Mouse (Mus musculus): ENCODE results near the gene Gramd4. TPM values are rescaled to one million over a fixed set of nuclear protein-coding genes. Genes with fewer than 3 reads are reported as not detected.

Gene Gramd4
- total RNA-seq, 1 experiment, result 24.5 TPM

- DNase-seq (ENCODE audit: low read depth, low spot score), result peak; percentile 47
- H3K36me3 ChIP-seq (ENCODE audit: control insufficient read depth, insufficient read depth, low read length, poor library complexity, severe bottlenecking), result peaks cover 7% of the 10 kb centered on the region; the same call in 1 of the 2 replicates
- in situ Hi-C loops (cut with MboI; ENCODE audit: low sequenced_read_pairs in 2 of 2, unreplicated experiment in 2 of 2), result loop anchor here in 1 of 2 experiments (10.0 kb wide), 1 partner anchor 118 kb away; no protein-coding TSS in a partner anchor
- no peaks in the 10 kb centered on the region for H3K9me3 ChIP-seq (ENCODE audit: control insufficient read depth, insufficient read depth, low read depth, low read length)
- H3K27ac ChIP-seq (ENCODE audit: insufficient read depth, low read depth, low read length, poor library complexity, severe bottlenecking), result no peak overlapping the region
- peak overlapping the region; percentile 82 for H3K9ac ChIP-seq (ENCODE audit: insufficient read depth, low read depth, low read length, poor library complexity, severe bottlenecking)
- H3K4me1 ChIP-seq (ENCODE audit: control insufficient read depth in 2 of 2, insufficient read depth in 2 of 2, low read length in 2 of 2, poor library complexity in 1 of 2), result peaks cover 0 to 22% of the 10 kb centered on the region in 2 experiments; a peak in 1 of 4 replicates
- TF ChIP-seq HCFC1 (IDR thresholded peaks at IDR 0.05; ENCODE audit: borderline replicate concordance, insufficient read depth, low read length), result 0 out of 2 replicates have a peak, but pooled peaks have one; percentile 21
- TF ChIP-seq CHD2 (IDR thresholded peaks at IDR 0.05; ENCODE audit: low read depth, low read length), result no peak
- peak overlapping the region; percentile 83 to 92 for H3K4me3 ChIP-seq (ENCODE audit: insufficient read depth in 1 of 2, low read depth in 1 of 2, low read length in 2 of 2, poor library complexity in 1 of 2, severe bottlenecking in 1 of 2)
These were observed 24.7 kb upstream of the Gramd4 start for GRCm38 (mm10) chr15:86032811-86033190.

DNA sequence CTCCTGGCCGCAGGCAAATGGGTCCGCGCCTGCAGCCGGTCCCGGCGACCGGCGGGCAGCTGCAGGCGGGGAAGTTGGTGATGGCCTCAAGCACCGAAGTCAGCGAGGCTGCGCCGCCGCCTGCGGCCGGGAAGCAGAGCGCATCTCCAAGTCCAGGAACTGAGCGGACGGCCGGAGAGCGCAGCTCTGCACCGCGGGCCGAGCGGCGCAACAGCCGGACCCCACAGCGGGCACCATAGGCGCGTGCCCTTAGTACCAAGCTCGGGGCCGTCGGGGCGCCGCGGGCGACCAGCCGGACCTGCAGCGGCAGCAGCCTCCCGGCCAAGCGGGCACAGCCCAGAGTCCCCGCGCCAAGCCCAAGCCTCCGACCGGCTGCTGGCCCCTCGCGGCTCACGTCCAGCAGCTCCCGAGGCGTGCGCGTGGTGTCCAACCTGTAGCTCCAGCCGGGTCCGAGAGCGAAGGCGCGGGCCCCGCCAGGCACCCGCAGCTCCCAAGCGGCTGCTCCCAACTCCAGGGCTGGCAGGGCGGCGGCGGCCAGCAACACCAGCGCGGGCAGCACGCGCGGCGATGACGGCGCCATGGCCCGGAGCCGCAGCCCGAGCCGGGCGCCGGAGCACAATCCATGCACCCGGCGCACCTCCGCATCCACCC is 24.2 kb upstream of the Gramd4 start, which contains the start of gene Celsr1:
Gene Celsr1, minus strand, starts transcription at position 587 of the 651 bp plus-strand sequence.
- no peaks in the 10 kb centered on the region for H3K9me3 ChIP-seq (ENCODE audit: control insufficient read depth, insufficient read depth, low read depth, low read length)
- peak within 1 kb of the TSS; percentile 82 for H3K9ac ChIP-seq (ENCODE audit: insufficient read depth, low read depth, low read length, poor library complexity, severe bottlenecking)
- H3K4me3 ChIP-seq (ENCODE audit: insufficient read depth in 1 of 2, low read depth in 1 of 2, low read length in 2 of 2, poor library complexity in 1 of 2, severe bottlenecking in 1 of 2), result peak within 1 kb of the TSS; percentile 83 to 92
- H3K36me3 ChIP-seq (ENCODE audit: control insufficient read depth, insufficient read depth, low read length, poor library complexity, severe bottlenecking), result peaks cover 7% of the 10 kb centered on the region; the same call in 1 of the 2 replicates
- TF ChIP-seq MAFK (IDR thresholded peaks at IDR 0.05; ENCODE audit: insufficient read depth, low read depth, low read length) (no peak), CHD2 (IDR thresholded peaks at IDR 0.05; ENCODE audit: low read depth, low read length) (no peak), HCFC1 (IDR thresholded peaks at IDR 0.05; ENCODE audit: borderline replicate concordance, insufficient read depth, low read length) (no peak), ZNF384 (IDR thresholded peaks at IDR 0.05; ENCODE audit: low read depth, low read length) (no peak), ZC3H11A (IDR thresholded peaks at IDR 0.05; ENCODE audit: borderline replicate concordance, low read depth, low read length) (no peak)
- H3K4me1 ChIP-seq (ENCODE audit: control insufficient read depth in 2 of 2, insufficient read depth in 2 of 2, low read length in 2 of 2, poor library complexity in 1 of 2), result peaks cover 0 to 22% of the 10 kb centered on the region in 2 experiments; a peak in 1 of 4 replicates
- H3K27ac ChIP-seq (ENCODE audit: insufficient read depth, low read depth, low read length, poor library complexity, severe bottlenecking), result no peak within 1 kb of the TSS; the same call in 1 of the 2 replicates
- in situ Hi-C loops (cut with MboI; ENCODE audit: low sequenced_read_pairs in 2 of 2, unreplicated experiment in 2 of 2), result loop anchor here in 1 of 2 experiments (10.0 kb wide), 1 partner anchor 119 kb away; no protein-coding TSS in a partner anchor
- no peak for DNase-seq (ENCODE audit: low read depth, low spot score)

- H3K27ac ChIP-seq (ENCODE audit: insufficient read depth, low read depth, low read length, poor library complexity, severe bottlenecking), result no peak overlapping the region
- DNase-seq (ENCODE audit: low read depth, low spot score), result peak; percentile 86
- peak overlapping the region; percentile 82 for H3K9ac ChIP-seq (ENCODE audit: insufficient read depth, low read depth, low read length, poor library complexity, severe bottlenecking)
- no peaks in the 10 kb centered on the region for H3K9me3 ChIP-seq (ENCODE audit: control insufficient read depth, insufficient read depth, low read depth, low read length)
- peak overlapping the region; percentile 83 to 92 for H3K4me3 ChIP-seq (ENCODE audit: insufficient read depth in 1 of 2, low read depth in 1 of 2, low read length in 2 of 2, poor library complexity in 1 of 2, severe bottlenecking in 1 of 2)
- peaks cover 7% of the 10 kb centered on the region; the same call in 1 of the 2 replicates for H3K36me3 ChIP-seq (ENCODE audit: control insufficient read depth, insufficient read depth, low read length, poor library complexity, severe bottlenecking)
- TF ChIP-seq ZNF384 (IDR thresholded peaks at IDR 0.05; ENCODE audit: low read depth, low read length), result no peak
- TF ChIP-seq ZC3H11A (IDR thresholded peaks at IDR 0.05; ENCODE audit: borderline replicate concordance, low read depth, low read length), result no peak
- TF ChIP-seq CHD2 (IDR thresholded peaks at IDR 0.05; ENCODE audit: low read depth, low read length), result no peak
- TF ChIP-seq HCFC1 (IDR thresholded peaks at IDR 0.05; ENCODE audit: borderline replicate concordance, insufficient read depth, low read length), result no peak
- TF ChIP-seq MAFK (IDR thresholded peaks at IDR 0.05; ENCODE audit: insufficient read depth, low read depth, low read length), result no peak
- in situ Hi-C loops (cut with MboI; ENCODE audit: low sequenced_read_pairs in 2 of 2, unreplicated experiment in 2 of 2), result loop anchor here in 1 of 2 experiments (10.0 kb wide), 1 partner anchor 119 kb away; no protein-coding TSS in a partner anchor
- H3K4me1 ChIP-seq (ENCODE audit: control insufficient read depth in 2 of 2, insufficient read depth in 2 of 2, low read length in 2 of 2, poor library complexity in 1 of 2), result peaks cover 0 to 24% of the 10 kb centered on the region in 2 experiments; a peak in 1 of 4 replicates
These were observed 23.4 kb upstream of the Gramd4 start for GRCm38 (mm10) chr15:86034021-86034523.

GRCm38 (mm10) chr15:86034781-86035360 is 22.6 kb upstream of the Gramd4 start:
- H3K27ac ChIP-seq (ENCODE audit: insufficient read depth, low read depth, low read length, poor library complexity, severe bottlenecking), result no peak overlapping the region
- H3K4me3 ChIP-seq (ENCODE audit: insufficient read depth in 1 of 2, low read depth in 1 of 2, low read length in 2 of 2, poor library complexity in 1 of 2, severe bottlenecking in 1 of 2), result peak overlapping the region; percentile 14 to 65; a peak in 3 of 4 replicates
- peaks cover 0 to 20% of the 10 kb centered on the region in 2 experiments; a peak in 1 of 4 replicates for H3K4me1 ChIP-seq (ENCODE audit: control insufficient read depth in 2 of 2, insufficient read depth in 2 of 2, low read length in 2 of 2, poor library complexity in 1 of 2)
- in situ Hi-C loops (cut with MboI; ENCODE audit: low sequenced_read_pairs in 2 of 2, unreplicated experiment in 2 of 2), result loop anchor here (5.0 to 10.0 kb wide), 2 partner anchors 120 to 123 kb away; no protein-coding TSS in a partner anchor
- peaks cover 7% of the 10 kb centered on the region; the same call in 1 of the 2 replicates for H3K36me3 ChIP-seq (ENCODE audit: control insufficient read depth, insufficient read depth, low read length, poor library complexity, severe bottlenecking)
- TF ChIP-seq CHD2 (IDR thresholded peaks at IDR 0.05; ENCODE audit: low read depth, low read length) (no peak), MAFK (IDR thresholded peaks at IDR 0.05; ENCODE audit: insufficient read depth, low read depth, low read length) (no peak), HCFC1 (IDR thresholded peaks at IDR 0.05; ENCODE audit: borderline replicate concordance, insufficient read depth, low read length) (no peak), ZC3H11A (IDR thresholded peaks at IDR 0.05; ENCODE audit: borderline replicate concordance, low read depth, low read length) (no peak), ZNF384 (IDR thresholded peaks at IDR 0.05; ENCODE audit: low read depth, low read length) (no peak)
- no peak overlapping the region; the same call in 1 of the 2 replicates for H3K9ac ChIP-seq (ENCODE audit: insufficient read depth, low read depth, low read length, poor library complexity, severe bottlenecking)
- no peak for DNase-seq (ENCODE audit: low read depth, low spot score)
- no peaks in the 10 kb centered on the region for H3K9me3 ChIP-seq (ENCODE audit: control insufficient read depth, insufficient read depth, low read depth, low read length)

Data from ES-E14 (cell line).